Comparison of ENCODE assay signal across 8 mouse cellular contexts in the genomic region with DNA sequence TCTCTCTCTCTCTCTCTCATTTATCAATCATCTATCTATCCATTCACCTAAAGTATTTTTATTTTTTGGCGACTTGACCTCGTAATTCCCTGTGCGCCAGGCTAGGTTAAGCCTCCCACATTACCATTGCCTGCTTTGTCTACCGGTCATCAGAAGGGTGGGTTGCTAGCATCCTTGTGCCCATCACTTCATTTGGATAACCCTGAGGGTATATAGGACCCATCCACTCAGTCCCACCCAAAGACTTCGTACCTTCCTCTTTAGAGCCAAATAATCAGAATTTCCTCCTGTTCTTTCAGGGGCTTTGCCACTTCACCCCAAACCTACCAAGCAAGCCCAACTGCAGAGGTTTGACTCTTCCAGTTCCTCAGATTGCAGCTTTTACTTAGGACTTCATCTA. TPM values are rescaled to one million over a fixed set of nuclear protein-coding genes. Genes with fewer than 3 reads are reported as not detected.
DNase-seq lines count a peak whose midpoint lies in the region; ATAC-seq and TF ChIP-seq lines count a peak whose summit lies in the region.

No protein-coding gene starts in this region.

- TF ChIP-seq EP300 in ES-Bruce4 (IDR thresholded peaks at IDR 0.05; ENCODE audit: insufficient read depth, low read depth, low read length) = no peak

- H3K4me1 ChIP-seq in ES-Bruce4 (ENCODE audit: control insufficient read depth, insufficient read depth, low read length) = no peaks in the 10 kb centered on the region
- no peaks in the 10 kb centered on the region for H3K4me1 ChIP-seq in forebrain, embryonic 14.5 days (ENCODE audit: control insufficient read depth, insufficient read depth, low read length)
- peaks cover 17% of the 10 kb centered on the region for H3K4me1 ChIP-seq in liver, embryonic 15.5 days (replicated peaks)

- H3K9ac ChIP-seq in ES-Bruce4 (ENCODE audit: low read depth, poor library complexity, severe bottlenecking) = peak overlapping the region; percentile 85
- peak overlapping the region; percentile 22; the same call in 1 of the 2 replicates for H3K9ac ChIP-seq in forebrain, embryonic 14.5 days (ENCODE audit: low read length)
- H3K9ac ChIP-seq in liver, embryonic 15.5 days = peak overlapping the region; percentile 94; the same call in 1 of the 2 replicates

- no peak for ATAC-seq in forebrain, embryonic 14.5 days
- no peak for ATAC-seq in liver, embryonic 15.5 days (ENCODE audit: insufficient read depth)

- H3K4me2 ChIP-seq in forebrain, embryonic 14.5 days (ENCODE audit: low read length) = peak overlapping the region; percentile 62
- H3K4me2 ChIP-seq in liver, embryonic 15.5 days = peak overlapping the region; percentile 88

- TF ChIP-seq CTCF in gastrocnemius, adult 2 months (IDR thresholded peaks at IDR 0.05) = no peak
- no peak for TF ChIP-seq CTCF in ES-Bruce4 (IDR thresholded peaks at IDR 0.05; ENCODE audit: low read depth, low read length)

- H3K9me3 ChIP-seq in ES-Bruce4 (replicated peaks; ENCODE audit: control insufficient read depth, insufficient read depth, low read length, poor library complexity, severe bottlenecking) = no peaks in the 10 kb centered on the region
- H3K9me3 ChIP-seq in forebrain, embryonic 14.5 days (replicated peaks; ENCODE audit: control insufficient read depth, low read length) = no peaks in the 10 kb centered on the region
- no peaks in the 10 kb centered on the region for H3K9me3 ChIP-seq in liver, embryonic 15.5 days (replicated peaks)

- H3K36me3 ChIP-seq in ES-Bruce4 (ENCODE audit: control insufficient read depth, insufficient read depth, low read length, poor library complexity, severe bottlenecking) = peaks cover 11% of the 10 kb centered on the region
- peaks cover 16% of the 10 kb centered on the region for H3K36me3 ChIP-seq in forebrain, embryonic 14.5 days (ENCODE audit: control insufficient read depth, insufficient read depth, low read length)
- peaks cover 12% of the 10 kb centered on the region for H3K36me3 ChIP-seq in liver, embryonic 15.5 days (replicated peaks)

- peak overlapping the region; percentile 98 for H3K4me3 ChIP-seq in gastrocnemius, adult 2 months
- H3K4me3 ChIP-seq in ES-Bruce4 (ENCODE audit: low read depth, low read length) = peak overlapping the region; percentile 20
- peak overlapping the region; percentile 76 for H3K4me3 ChIP-seq in forebrain, embryonic 14.5 days (ENCODE audit: low read depth, low read length)
- peak overlapping the region; percentile 96 for H3K4me3 ChIP-seq in liver, embryonic 15.5 days (replicated peaks)

- TF ChIP-seq POLR2A in ES-Bruce4 (IDR thresholded peaks at IDR 0.05; ENCODE audit: insufficient read depth, low read length) = no peak

- H3K27ac ChIP-seq in gastrocnemius, adult 2 months = no peak overlapping the region
- H3K27ac ChIP-seq in ES-Bruce4 (ENCODE audit: insufficient read depth, low read length) = no peak overlapping the region
- no peak overlapping the region for H3K27ac ChIP-seq in forebrain, embryonic 14.5 days (ENCODE audit: low read depth, low read length)
- H3K27ac ChIP-seq in liver, embryonic 15.5 days (replicated peaks) = 0 out of 2 replicates have a peak overlapping the region, but pooled peaks have one; percentile 98

- DNase-seq in gastrocnemius, adult 2 months = no peak
- no peak for DNase-seq in gastrocnemius, adult 8-10 months (ENCODE audit: low spot score in 2 of 2)
- peak; percentile 7 for DNase-seq in forebrain, embryonic 14.5 days (ENCODE audit: low spot score)
- no peak for DNase-seq in adrenal gland, adult 18-20 months (ENCODE audit: low spot score in 2 of 2)
- DNase-seq in urinary bladder, postnatal 25 days (ENCODE audit: low spot score) = no peak
- DNase-seq in left cerebral cortex, adult 9 months (ENCODE audit: low spot score in 2 of 2) = no peak

- 13% methylated on average over 5 of the region's 5 CpGs for WGBS in forebrain, embryonic 14.5 days
- WGBS in liver, embryonic 15.5 days (ENCODE audit: insufficient replicate concordance) = 17% methylated on average over 5 of the region's 5 CpGs

- H3K27me3 ChIP-seq in ES-Bruce4 (ENCODE audit: control insufficient read depth, insufficient read depth, low read length, poor library complexity, severe bottlenecking) = no peaks in the 10 kb centered on the region
- H3K27me3 ChIP-seq in forebrain, embryonic 14.5 days (replicated peaks; ENCODE audit: control insufficient read depth, insufficient read depth, low read length) = no peaks in the 10 kb centered on the region
- no peaks in the 10 kb centered on the region for H3K27me3 ChIP-seq in liver, embryonic 15.5 days

- intact Hi-C loops in gastrocnemius, adult 2 months (cut with DNase I) = loop anchor here (1.0 to 5.0 kb wide), 2 partner anchors 15 to 44 kb away; partner anchors contain the start of genes Bivm, Ercc5 and Kdelc1

RNA-seq across cellular contexts. Expression of gene Tex30, which starts 0.7 kb away (rescaled TPM):
- 1 to 10 TPM; 4.9 to 6.1 TPM for total RNA-seq in gastrocnemius, adult 2 months (2021)
- total RNA-seq in gastrocnemius, adult 8-10 months (2022) = 1 to 10 TPM; 4.1 to 5.8 (median 4.5) TPM
- polyA plus RNA-seq in ES-Bruce4 (2011; ENCODE audit: insufficient read depth, insufficient read length, low read depth, missing spikeins) = 48.5 and 49.6 TPM in 2 replicates
- 76.0 and 84.9 TPM in 2 replicates for polyA plus RNA-seq in forebrain, embryonic 14.5 days (2014; fragmentation: Nextera tagmentation; extraction: Ambion mirVana)
- polyA plus RNA-seq in liver, embryonic 15.5 days (2015; fragmentation: Nextera tagmentation; extraction: Ambion mirVana) = 40.4 and 47.1 TPM in 2 replicates
- 10 to 100 TPM in 1 of 2 experiments, 1 to 10 TPM in 1; 9.5 to 10.2 TPM for total RNA-seq in adrenal gland, adult 18-20 months (2021)

RNA-seq across cellular contexts. Expression of gene Kdelc1, which starts 15.7 kb away (rescaled TPM):
- 1 to 10 TPM; 5.4 to 7.8 TPM for total RNA-seq in gastrocnemius, adult 2 months (2021)
- 1 to 10 TPM; 3.3 to 4.4 (median 4.3) TPM for total RNA-seq in gastrocnemius, adult 8-10 months (2022)
- polyA plus RNA-seq in ES-Bruce4 (2011; ENCODE audit: insufficient read depth, insufficient read length, low read depth, missing spikeins) = 31.5 and 31.6 TPM in 2 replicates
- 34.4 and 39.2 TPM in 2 replicates for polyA plus RNA-seq in forebrain, embryonic 14.5 days (2014; fragmentation: Nextera tagmentation; extraction: Ambion mirVana)
- 13.8 and 14.2 TPM in 2 replicates for polyA plus RNA-seq in liver, embryonic 15.5 days (2015; fragmentation: Nextera tagmentation; extraction: Ambion mirVana)
- 10 to 100 TPM; 10.8 to 15.9 TPM for total RNA-seq in adrenal gland, adult 18-20 months (2021)

RNA-seq across cellular contexts. Expression of gene Bivm, which starts 15.8 kb away (rescaled TPM):
- total RNA-seq in gastrocnemius, adult 2 months (2021) = 1 to 10 TPM; 7.8 to 9.4 TPM
- 1 to 10 TPM; 6.5 to 8.4 (median 7.0) TPM for total RNA-seq in gastrocnemius, adult 8-10 months (2022)
- polyA plus RNA-seq in ES-Bruce4 (2011; ENCODE audit: insufficient read depth, insufficient read length, low read depth, missing spikeins) = 44.1 and 50.2 TPM in 2 replicates
- polyA plus RNA-seq in forebrain, embryonic 14.5 days (2014; fragmentation: Nextera tagmentation; extraction: Ambion mirVana) = 35.6 and 48.8 TPM in 2 replicates
- polyA plus RNA-seq in liver, embryonic 15.5 days (2015; fragmentation: Nextera tagmentation; extraction: Ambion mirVana) = 2.9 and 3.6 TPM in 2 replicates
- 10 to 100 TPM; 14.6 to 15.9 TPM for total RNA-seq in adrenal gland, adult 18-20 months (2021)

RNA-seq across cellular contexts. Expression of gene Gm8251, which starts 41.2 kb away (rescaled TPM):
- total RNA-seq in gastrocnemius, adult 2 months (2021) = not detected
- not detected for total RNA-seq in gastrocnemius, adult 8-10 months (2022)
- polyA plus RNA-seq in ES-Bruce4 (2011; ENCODE audit: insufficient read depth, insufficient read length, low read depth, missing spikeins) = not detected in 2 replicates
- 0.04 and 0.08 TPM in 2 replicates for polyA plus RNA-seq in forebrain, embryonic 14.5 days (2014; fragmentation: Nextera tagmentation; extraction: Ambion mirVana)
- polyA plus RNA-seq in liver, embryonic 15.5 days (2015; fragmentation: Nextera tagmentation; extraction: Ambion mirVana) = 0.10 and 0.12 TPM in 2 replicates
- under 1 TPM in 1 of 2 experiments, not detected in 1; 0.03 TPM for total RNA-seq in adrenal gland, adult 18-20 months (2021)

RNA-seq across cellular contexts. Expression of gene Ercc5, which starts 44.6 kb away (rescaled TPM):
- total RNA-seq in gastrocnemius, adult 2 months (2021) = 10 to 100 TPM; 14.0 to 19.9 TPM
- total RNA-seq in gastrocnemius, adult 8-10 months (2022) = 10 to 100 TPM in 3 of 4 experiments, 1 to 10 TPM in 1; 9.1 to 16.4 (median 13.7) TPM
- polyA plus RNA-seq in ES-Bruce4 (2011; ENCODE audit: insufficient read depth, insufficient read length, low read depth, missing spikeins) = 59.9 and 66.9 TPM in 2 replicates
- polyA plus RNA-seq in forebrain, embryonic 14.5 days (2014; fragmentation: Nextera tagmentation; extraction: Ambion mirVana) = 32.5 and 35.6 TPM in 2 replicates
- 4.8 and 5.1 TPM in 2 replicates for polyA plus RNA-seq in liver, embryonic 15.5 days (2015; fragmentation: Nextera tagmentation; extraction: Ambion mirVana)
- total RNA-seq in adrenal gland, adult 18-20 months (2021) = 10 to 100 TPM; 18.1 to 22.3 TPM

Comparison
In these comparisons a context has a peak if more than half of its experiments do, and no peak if none do; other contexts are left out.
1. H3K4me3 ChIP-seq: peak in every context shown above with its lines; median percentile 98 in gastrocnemius, adult 2 months; 96 in liver, embryonic 15.5 days; 76 in forebrain, embryonic 14.5 days; 20 in ES-Bruce4.
2. H3K9ac ChIP-seq: peak in every context shown above with its lines; median percentile 94 in liver, embryonic 15.5 days; 85 in ES-Bruce4; 22 in forebrain, embryonic 14.5 days.